Mouse (Mus musculus): ENCODE results near the gene Cdca4. TPM values are rescaled to one million over a fixed set of nuclear protein-coding genes. Genes with fewer than 3 reads are reported as not detected.

Cdca4 gene
- polyA plus RNA-seq, 1 experiment from 2014 or later = 98.2 TPM

DNA sequence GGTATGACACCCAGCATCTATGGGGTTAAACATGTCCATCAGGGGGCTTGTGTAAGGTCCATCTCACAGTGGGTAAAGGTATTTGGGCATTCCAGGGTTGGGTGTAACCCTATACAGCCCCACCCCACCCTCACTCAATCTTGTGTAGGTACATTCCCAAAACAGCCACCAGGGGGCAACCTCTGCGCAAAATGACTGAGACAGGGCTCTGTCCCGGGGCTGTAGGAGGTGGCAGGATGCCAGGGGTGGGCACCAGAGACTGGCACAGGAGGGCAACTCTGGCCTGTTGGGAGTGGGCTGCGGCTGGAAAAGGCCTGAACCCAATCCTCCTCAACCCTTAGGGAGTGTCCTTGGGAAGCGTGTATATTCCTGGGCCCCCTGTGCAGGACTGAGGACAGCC is 28.7 kb downstream of the Cdca4 start:
- no peak for DNase-seq (ENCODE audit: low spot score)
- H3K27ac ChIP-seq = no peak overlapping the region
- H3K36me3 ChIP-seq = no peaks in the 10 kb centered on the region
- no peak overlapping the region for H3K4me3 ChIP-seq
- peaks cover 53% of the 10 kb centered on the region for H3K4me1 ChIP-seq
- 8% methylated on average over 4 of the region's 4 CpGs for WGBS
- H3K9me3 ChIP-seq = no peaks in the 10 kb centered on the region
- peaks cover 77% of the 10 kb centered on the region for H3K27me3 ChIP-seq (ENCODE audit: insufficient read depth, poor library complexity, severe bottlenecking)

GRCm38 (mm10) chr12:112799237-112799970 is 29.8 kb downstream of the Cdca4 start:
- H3K9me3 ChIP-seq = no peaks in the 10 kb centered on the region
- no peak overlapping the region for H3K27ac ChIP-seq
- WGBS = 75% methylated on average over 10 of the region's 10 CpGs
- peaks cover 71% of the 10 kb centered on the region for H3K27me3 ChIP-seq (ENCODE audit: insufficient read depth, poor library complexity, severe bottlenecking)
- no peak overlapping the region for H3K4me3 ChIP-seq
- peaks cover 63% of the 10 kb centered on the region for H3K4me1 ChIP-seq
- DNase-seq (ENCODE audit: low spot score) = no peak
- H3K36me3 ChIP-seq = no peaks in the 10 kb centered on the region

DNA sequence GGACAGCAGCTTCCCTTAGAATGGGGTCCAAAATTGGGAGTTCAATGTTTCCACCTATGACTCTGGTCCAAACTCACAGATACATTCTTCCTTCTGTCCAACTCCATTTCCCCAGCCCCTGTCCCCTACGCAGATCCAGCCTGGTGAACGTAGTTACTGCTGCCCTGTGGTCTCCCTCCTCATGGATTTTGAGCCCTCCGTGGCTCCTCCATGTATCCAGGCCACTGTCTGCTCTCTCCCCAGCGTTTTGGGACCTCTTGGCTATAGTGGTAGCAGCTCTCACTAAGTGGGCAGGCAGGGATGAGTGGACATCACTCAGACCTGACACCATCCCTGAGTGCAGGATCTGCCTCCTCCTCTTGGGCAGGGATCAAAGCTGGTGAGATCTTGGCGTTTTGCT is 30.5 kb downstream of the Cdca4 start:
- no peak for DNase-seq (ENCODE audit: low spot score)
- no peaks in the 10 kb centered on the region for H3K36me3 ChIP-seq
- H3K4me1 ChIP-seq = peaks cover 70% of the 10 kb centered on the region
- 65% methylated on average over 5 of the region's 5 CpGs for WGBS
- peaks cover 64% of the 10 kb centered on the region for H3K27me3 ChIP-seq (ENCODE audit: insufficient read depth, poor library complexity, severe bottlenecking)
- no peak overlapping the region for H3K27ac ChIP-seq
- no peak overlapping the region for H3K4me3 ChIP-seq
- H3K9me3 ChIP-seq = no peaks in the 10 kb centered on the region

DNA sequence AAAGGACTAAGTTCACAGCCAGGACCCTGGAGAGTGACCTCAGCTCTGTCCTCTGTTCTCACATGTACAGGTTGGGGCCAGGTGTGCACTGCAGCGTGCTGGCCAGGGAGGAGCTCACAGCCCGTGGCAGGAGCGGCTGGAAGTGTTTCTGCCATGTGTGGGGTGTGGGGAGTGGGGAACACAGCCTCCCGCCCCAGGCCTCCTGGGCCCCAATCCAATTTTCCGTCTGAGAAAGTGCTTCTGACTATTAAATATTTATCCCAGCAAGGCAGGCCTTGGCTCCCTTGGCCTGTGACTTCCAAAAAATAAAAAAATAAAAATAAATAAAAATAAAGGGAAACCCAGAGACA is 30.9 kb downstream of the Cdca4 start:
- no peak overlapping the region for H3K27ac ChIP-seq
- no peak overlapping the region for H3K4me3 ChIP-seq
- peaks cover 60% of the 10 kb centered on the region for H3K27me3 ChIP-seq (ENCODE audit: insufficient read depth, poor library complexity, severe bottlenecking)
- no peaks in the 10 kb centered on the region for H3K9me3 ChIP-seq
- peaks cover 74% of the 10 kb centered on the region for H3K4me1 ChIP-seq
- no peaks in the 10 kb centered on the region for H3K36me3 ChIP-seq
- 41% methylated on average over 5 of the region's 5 CpGs for WGBS
- DNase-seq (ENCODE audit: low spot score) = no peak

DNA sequence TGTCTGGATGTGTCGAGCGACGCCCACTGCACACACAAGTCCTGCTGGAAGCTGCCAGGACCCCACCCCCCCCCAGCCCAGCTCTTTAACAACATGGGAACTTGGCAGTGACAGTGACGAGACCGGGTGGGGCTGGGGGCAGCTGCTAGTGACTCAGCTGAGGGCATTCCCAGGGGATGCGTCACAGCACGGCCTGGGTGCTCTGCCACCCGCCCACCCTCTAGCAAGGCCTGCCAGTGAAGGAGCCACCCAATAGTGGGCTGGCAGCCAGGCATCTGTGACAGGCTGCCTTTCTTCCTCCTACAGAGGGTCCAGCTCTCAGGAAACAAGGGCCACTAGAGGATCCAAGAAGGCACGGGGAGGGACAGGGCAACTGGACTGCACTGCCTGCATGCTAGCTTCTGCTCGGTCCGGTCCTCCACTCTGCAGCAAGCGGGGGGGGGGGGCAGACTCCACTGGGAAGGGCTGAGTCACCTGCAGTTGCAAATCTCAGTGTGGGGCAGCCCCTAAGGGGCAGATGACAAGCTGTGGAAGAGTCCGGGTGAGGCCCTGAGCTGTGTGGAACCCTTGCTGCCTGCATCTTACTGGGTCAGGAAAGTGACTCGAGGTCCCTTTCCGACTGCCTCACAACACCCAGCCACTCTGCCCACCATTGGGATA is 31.4 kb downstream of the Cdca4 start:
- WGBS = 53% methylated on average over 15 of the region's 15 CpGs
- no peaks in the 10 kb centered on the region for H3K9me3 ChIP-seq
- DNase-seq (ENCODE audit: low spot score) = no peak
- peak overlapping the region; percentile 4; the same call in 1 of the 2 replicates for H3K27ac ChIP-seq
- peaks cover 55% of the 10 kb centered on the region for H3K27me3 ChIP-seq (ENCODE audit: insufficient read depth, poor library complexity, severe bottlenecking)
- no peaks in the 10 kb centered on the region for H3K36me3 ChIP-seq
- H3K4me1 ChIP-seq = peaks cover 71% of the 10 kb centered on the region
- H3K4me3 ChIP-seq = no peak overlapping the region

GRCm38 (mm10) chr12:112796551-112797510 is 32.4 kb downstream of the Cdca4 start:
- DNase-seq (ENCODE audit: low spot score) = no peak
- peaks cover 46% of the 10 kb centered on the region for H3K27me3 ChIP-seq (ENCODE audit: insufficient read depth, poor library complexity, severe bottlenecking)
- H3K27ac ChIP-seq = no peak overlapping the region
- WGBS = 44% methylated on average over 17 of the region's 17 CpGs
- H3K4me1 ChIP-seq = peaks cover 61% of the 10 kb centered on the region
- no peak overlapping the region for H3K4me3 ChIP-seq
- H3K36me3 ChIP-seq = no peaks in the 10 kb centered on the region
- H3K9me3 ChIP-seq = no peaks in the 10 kb centered on the region

DNA sequence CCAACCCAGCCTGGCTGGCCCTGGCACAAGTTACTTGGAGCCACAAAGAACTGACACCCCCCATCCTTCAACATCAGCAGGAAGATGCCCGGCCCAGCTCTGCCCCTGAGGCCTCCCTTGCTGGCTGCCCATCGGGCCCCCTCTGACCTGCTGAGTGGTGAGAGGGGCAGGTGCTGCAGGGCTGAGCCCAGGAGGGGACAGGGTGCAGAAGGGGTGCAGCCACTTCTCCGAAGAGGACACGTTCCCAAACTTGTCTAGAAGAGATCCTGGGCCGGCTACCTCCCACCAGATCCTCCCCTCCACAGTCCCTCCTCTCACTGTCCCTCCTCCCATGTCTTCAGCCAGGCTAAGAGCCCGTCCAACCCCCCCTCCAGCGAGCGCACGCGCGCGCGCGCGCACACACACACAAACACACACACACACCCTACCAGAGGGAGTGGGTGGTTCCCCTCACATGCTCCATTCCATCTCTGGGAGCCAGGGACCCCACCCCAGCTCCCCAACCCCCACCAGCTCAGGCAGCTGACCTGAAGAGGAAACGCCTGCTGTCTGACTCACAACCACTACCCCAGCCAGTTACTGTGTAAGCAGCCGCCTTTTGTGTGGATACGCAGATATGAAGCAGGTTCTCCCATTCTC is 33.6 kb downstream of the Cdca4 start:
- H3K4me3 ChIP-seq = 0 out of 2 replicates have a peak overlapping the region, but pooled peaks have one; percentile 15
- H3K36me3 ChIP-seq = no peaks in the 10 kb centered on the region
- peaks cover 57% of the 10 kb centered on the region for H3K4me1 ChIP-seq
- H3K9me3 ChIP-seq = no peaks in the 10 kb centered on the region
- peak overlapping the region; percentile 70 for H3K27ac ChIP-seq
- DNase-seq (ENCODE audit: low spot score) = no peak
- 51% methylated on average over 18 of the region's 18 CpGs for WGBS
- H3K27me3 ChIP-seq (ENCODE audit: insufficient read depth, poor library complexity, severe bottlenecking) = peaks cover 34% of the 10 kb centered on the region

GRCm38 (mm10) chr12:112794998-112795397 is 34.2 kb downstream of the Cdca4 start:
- H3K9me3 ChIP-seq = no peaks in the 10 kb centered on the region
- no peaks in the 10 kb centered on the region for H3K36me3 ChIP-seq
- H3K27ac ChIP-seq = peak overlapping the region; percentile 70; the same call in 1 of the 2 replicates
- 81% methylated on average over 5 of the region's 5 CpGs for WGBS
- peaks cover 30% of the 10 kb centered on the region for H3K27me3 ChIP-seq (ENCODE audit: insufficient read depth, poor library complexity, severe bottlenecking)
- peaks cover 54% of the 10 kb centered on the region for H3K4me1 ChIP-seq
- no peak overlapping the region for H3K4me3 ChIP-seq
- DNase-seq (ENCODE audit: low spot score) = no peak

DNA sequence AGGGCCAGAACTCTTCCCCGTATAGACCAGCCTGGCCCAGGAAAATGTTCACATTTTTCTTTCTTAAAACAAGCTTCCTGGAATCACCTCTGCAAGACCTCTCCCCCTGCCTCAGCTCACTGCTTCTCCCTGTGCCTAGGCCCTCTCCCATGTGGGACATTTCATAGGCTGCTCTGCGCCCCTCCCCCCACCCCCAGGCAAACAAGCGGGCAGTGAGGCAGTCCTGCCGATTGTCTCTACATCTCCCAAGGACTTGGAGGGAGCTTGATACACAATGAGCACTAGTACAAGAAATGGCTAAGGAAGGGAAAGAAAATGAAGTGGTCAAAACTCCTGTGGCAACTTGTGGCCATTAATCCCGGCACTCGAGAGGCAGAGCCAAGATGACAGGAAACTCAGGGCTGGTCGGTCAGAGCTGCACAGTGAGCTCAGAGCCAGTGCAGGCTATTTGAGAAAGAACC is 34.8 kb downstream of the Cdca4 start:
- Histone ChIP-seq H3K27ac (peak overlapping the region; percentile 69), H3K9me3 (no peaks in the 10 kb centered on the region), H3K4me1 (peaks cover 54% of the 10 kb centered on the region), H3K4me3 (peak overlapping the region; percentile 1; the same call in 1 of the 2 replicates), H3K36me3 (no peaks in the 10 kb centered on the region), H3K27me3 (ENCODE audit: insufficient read depth, poor library complexity, severe bottlenecking) (peaks cover 24% of the 10 kb centered on the region)
- WGBS = 23% methylated on average over 7 of the region's 7 CpGs
- no peak for DNase-seq (ENCODE audit: low spot score)

GRCm38 (mm10) chr12:112793601-112794355 is 35.4 kb downstream of the Cdca4 start:
- Histone ChIP-seq H3K27ac (peak overlapping the region; percentile 69), H3K4me1 (peaks cover 54% of the 10 kb centered on the region), H3K4me3 (peak overlapping the region; percentile 1; the same call in 1 of the 2 replicates), H3K9me3 (no peaks in the 10 kb centered on the region), H3K36me3 (no peaks in the 10 kb centered on the region), H3K27me3 (ENCODE audit: insufficient read depth, poor library complexity, severe bottlenecking) (peaks cover 18% of the 10 kb centered on the region)
- 56% methylated on average over 13 of the region's 13 CpGs for WGBS
- DNase-seq (ENCODE audit: low spot score) = no peak

DNA sequence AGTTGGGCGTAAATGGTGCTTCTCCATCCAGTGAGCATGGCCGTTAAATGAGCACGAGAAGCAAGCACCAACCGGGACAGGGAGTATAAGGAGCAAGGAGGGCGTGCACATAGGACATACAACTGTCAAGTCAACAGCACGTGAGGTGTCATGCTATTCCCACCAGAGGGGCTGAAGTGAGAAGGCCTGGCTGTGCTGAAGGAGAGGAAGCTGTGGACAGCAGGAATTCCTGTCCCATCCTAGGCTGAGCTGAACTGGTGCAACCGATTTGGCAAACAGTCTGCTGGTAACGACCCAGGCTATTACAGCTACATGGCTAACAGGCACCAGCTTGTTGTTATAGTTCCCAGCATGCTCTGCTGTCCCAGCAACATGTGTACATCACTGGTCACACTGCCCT is 38.2 kb downstream of the Cdca4 start:
- Histone ChIP-seq H3K36me3 (no peaks in the 10 kb centered on the region), H3K27me3 (ENCODE audit: insufficient read depth, poor library complexity, severe bottlenecking) (peaks cover 17% of the 10 kb centered on the region; the same call in 1 of the 2 replicates), H3K9me3 (no peaks in the 10 kb centered on the region), H3K27ac (no peak overlapping the region), H3K4me3 (no peak overlapping the region), H3K4me1 (peaks cover 41% of the 10 kb centered on the region)
- no peak for DNase-seq (ENCODE audit: low spot score)
- 71% methylated on average over 8 of the region's 8 CpGs for WGBS

GRCm38 (mm10) chr12:112774481-112774880 is 54.7 kb downstream of the Cdca4 start:
- H3K27ac ChIP-seq = no peak overlapping the region
- H3K27me3 ChIP-seq (ENCODE audit: insufficient read depth, poor library complexity, severe bottlenecking) = peaks cover 10% of the 10 kb centered on the region
- H3K9me3 ChIP-seq = no peaks in the 10 kb centered on the region
- no peaks in the 10 kb centered on the region for H3K36me3 ChIP-seq
- H3K4me3 ChIP-seq = no peak overlapping the region
- DNase-seq (ENCODE audit: low spot score) = peak; percentile 70
- H3K4me1 ChIP-seq = peaks cover 17% of the 10 kb centered on the region
- 84% methylated on average over 10 of the region's 10 CpGs for WGBS
